Mouse (Mus musculus) thymus, adult 2 months (tissue): ENCODE data around the gene Lrig3.

Experiments used
- CTCF ChIP-seq: fragments of 200-500 bp; IDR thresholded peaks from 2 replicates; pipeline ENCODE4 v1.5.1; 2012; ENCODE audit warnings: mild to moderate bottlenecking, control low read depth, low read length, moderate library complexity, borderline replicate concordance; ENCODE audit not compliant: control insufficient read depth, poor library complexity, insufficient read depth; ENCODE audit errors: extremely low read depth
- POLR2A ChIP-seq: fragments of 200-500 bp; IDR thresholded peaks from 2 replicates; pipeline ENCODE4 v1.6.1; 2012; ENCODE audit warnings: mild to moderate bottlenecking, low read length, control low read depth, moderate library complexity; ENCODE audit not compliant: control insufficient read depth, poor library complexity, insufficient read depth; ENCODE audit errors: extremely low read depth

- no peak for TF ChIP-seq CTCF
- TF ChIP-seq POLR2A = no peak
Observed at GRCm38 (mm10) chr10:125961411-125962107, 4.4 kb upstream of the Lrig3 start.
